Mouse (Mus musculus): Measurements from ENCODE around the gene Hrct1. TPM values are rescaled to one million over a fixed set of nuclear protein-coding genes. Genes with fewer than 3 reads are reported as not detected.

Hrct1 gene
- total and polyA plus RNA-seq, 3 experiments: 4.0 to 10.7 (median 4.7) TPM

GRCm38 (mm10) chr4:43738989-43739674 lies 12.1 kb downstream of the Hrct1 start:
- H3K4me1 ChIP-seq (ENCODE audit: control insufficient read depth, insufficient read depth, low read length): peaks cover 23% of the 10 kb centered on the region
- TF ChIP-seq CTCF (IDR thresholded peaks at IDR 0.05): no peak
- no peak for TF ChIP-seq EP300 (IDR thresholded peaks at IDR 0.05; ENCODE audit: insufficient read depth, low read depth, low read length)
- TF ChIP-seq POLR2A (IDR thresholded peaks at IDR 0.05; ENCODE audit: insufficient read depth, low read depth, low read length): no peak
- no peak overlapping the region for H3K4me3 ChIP-seq
- H3K79me2 ChIP-seq (replicated peaks; ENCODE audit: control insufficient read depth, insufficient read depth, low read length): no peaks in the 10 kb centered on the region
- intact Hi-C loops (cut with DNase I): no loop called here
- H3K27ac ChIP-seq: no peak overlapping the region
- H3K9ac ChIP-seq (ENCODE audit: low read depth, low read length): no peak overlapping the region
- H3K36me3 ChIP-seq (ENCODE audit: control insufficient read depth, insufficient read depth, low read length): no peaks in the 10 kb centered on the region; the same call in 1 of the 2 replicates
- WGBS: 69% methylated on average over 8 of the region's 8 CpGs
- DNase-seq: no peak
- H3K27me3 ChIP-seq (ENCODE audit: control insufficient read depth, insufficient read depth, low read length): no peaks in the 10 kb centered on the region

- WGBS: 50% methylated on average over 5 of the region's 5 CpGs
- Histone ChIP-seq H3K79me2 (replicated peaks; ENCODE audit: control insufficient read depth, insufficient read depth, low read length) (no peaks in the 10 kb centered on the region), H3K4me1 (ENCODE audit: control insufficient read depth, insufficient read depth, low read length) (peaks cover 11% of the 10 kb centered on the region), H3K9ac (ENCODE audit: low read depth, low read length) (no peak overlapping the region), H3K4me3 (no peak overlapping the region), H3K27ac (peak overlapping the region; percentile 56), H3K36me3 (ENCODE audit: control insufficient read depth, insufficient read depth, low read length) (no peaks in the 10 kb centered on the region; the same call in 1 of the 2 replicates), H3K27me3 (ENCODE audit: control insufficient read depth, insufficient read depth, low read length) (no peaks in the 10 kb centered on the region)
- intact Hi-C loops (cut with DNase I): loop anchor here (10.0 kb wide), 1 partner anchor 243 kb away; the partner anchor contains the start of gene Ccin
- TF ChIP-seq CTCF (IDR thresholded peaks at IDR 0.05) (no peak), POLR2A (IDR thresholded peaks at IDR 0.05; ENCODE audit: insufficient read depth, low read depth, low read length) (no peak), EP300 (IDR thresholded peaks at IDR 0.05; ENCODE audit: insufficient read depth, low read depth, low read length) (no peak)
- no peak for DNase-seq
These were observed 14.5 kb downstream of the Hrct1 start for GRCm38 (mm10) chr4:43741526-43741925.

GRCm38 (mm10) chr4:43742637-43743036 lies 15.6 kb downstream of the Hrct1 start:
- 49% methylated on average over 4 of the region's 4 CpGs for whole genome bisulfite sequencing
- no peaks in the 10 kb centered on the region for H3K79me2 ChIP-seq (replicated peaks; ENCODE audit: control insufficient read depth, insufficient read depth, low read length)
- peaks cover 6% of the 10 kb centered on the region for H3K4me1 ChIP-seq (ENCODE audit: control insufficient read depth, insufficient read depth, low read length)
- peak overlapping the region; percentile 56 for H3K27ac ChIP-seq
- intact Hi-C loops (cut with DNase I): loop anchor here (1.0 to 10.0 kb wide), 2 partner anchors 17 to 242 kb away; partner anchors contain the start of gene Ccin
- H3K36me3 ChIP-seq (ENCODE audit: control insufficient read depth, insufficient read depth, low read length): no peaks in the 10 kb centered on the region; the same call in 1 of the 2 replicates
- DNase-seq: no peak
- H3K9ac ChIP-seq (ENCODE audit: low read depth, low read length): no peak overlapping the region
- TF ChIP-seq POLR2A (IDR thresholded peaks at IDR 0.05; ENCODE audit: insufficient read depth, low read depth, low read length): no peak
- TF ChIP-seq EP300 (IDR thresholded peaks at IDR 0.05; ENCODE audit: insufficient read depth, low read depth, low read length): no peak
- no peak for TF ChIP-seq CTCF (IDR thresholded peaks at IDR 0.05)
- H3K4me3 ChIP-seq: no peak overlapping the region
- H3K27me3 ChIP-seq (ENCODE audit: control insufficient read depth, insufficient read depth, low read length): no peaks in the 10 kb centered on the region

GRCm38 (mm10) chr4:43743099-43743498 lies 16.1 kb downstream of the Hrct1 start:
- TF ChIP-seq EP300 (IDR thresholded peaks at IDR 0.05; ENCODE audit: insufficient read depth, low read depth, low read length) (no peak), CTCF (IDR thresholded peaks at IDR 0.05) (peak; percentile 76), POLR2A (IDR thresholded peaks at IDR 0.05; ENCODE audit: insufficient read depth, low read depth, low read length) (no peak)
- no peaks in the 10 kb centered on the region for H3K79me2 ChIP-seq (replicated peaks; ENCODE audit: control insufficient read depth, insufficient read depth, low read length)
- H3K27ac ChIP-seq: peak overlapping the region; percentile 56; the same call in 1 of the 2 replicates
- intact Hi-C loops (cut with DNase I): loop anchor here (1.0 to 10.0 kb wide), 2 partner anchors 18 to 242 kb away; partner anchors contain the start of gene Ccin
- WGBS: 22% methylated on average over 1 of the region's 1 CpGs
- H3K27me3 ChIP-seq (ENCODE audit: control insufficient read depth, insufficient read depth, low read length): no peaks in the 10 kb centered on the region
- DNase-seq: no peak
- peaks cover 4% of the 10 kb centered on the region for H3K4me1 ChIP-seq (ENCODE audit: control insufficient read depth, insufficient read depth, low read length)
- H3K36me3 ChIP-seq (ENCODE audit: control insufficient read depth, insufficient read depth, low read length): no peaks in the 10 kb centered on the region; the same call in 1 of the 2 replicates
- H3K4me3 ChIP-seq: no peak overlapping the region
- no peak overlapping the region for H3K9ac ChIP-seq (ENCODE audit: low read depth, low read length)

- no peak for TF ChIP-seq POLR2A (IDR thresholded peaks at IDR 0.05; ENCODE audit: insufficient read depth, low read depth, low read length)
- TF ChIP-seq CTCF (IDR thresholded peaks at IDR 0.05): peak; percentile 93
- DNase-seq: no peak
- Histone ChIP-seq H3K9ac (ENCODE audit: low read depth, low read length) (no peak overlapping the region), H3K4me1 (ENCODE audit: control insufficient read depth, insufficient read depth, low read length) (peaks cover 4% of the 10 kb centered on the region), H3K27ac (no peak overlapping the region), H3K79me2 (replicated peaks; ENCODE audit: control insufficient read depth, insufficient read depth, low read length) (no peaks in the 10 kb centered on the region), H3K36me3 (ENCODE audit: control insufficient read depth, insufficient read depth, low read length) (no peaks in the 10 kb centered on the region; the same call in 1 of the 2 replicates), H3K4me3 (no peak overlapping the region), H3K27me3 (ENCODE audit: control insufficient read depth, insufficient read depth, low read length) (no peaks in the 10 kb centered on the region)
- intact Hi-C loops (cut with DNase I): loop anchor here (1.0 to 10.0 kb wide), 2 partner anchors 116 to 240 kb away; partner anchors contain the start of gene Ccin
- WGBS: 10% methylated on average over 6 of the region's 6 CpGs
These were observed 18.2 kb downstream of the Hrct1 start for GRCm38 (mm10) chr4:43745187-43745586.

GRCm38 (mm10) chr4:43757213-43757612 lies 30.2 kb downstream of the Hrct1 start:
- Histone ChIP-seq H3K4me3 (no peak overlapping the region), H3K36me3 (ENCODE audit: control insufficient read depth, insufficient read depth, low read length) (no peaks in the 10 kb centered on the region), H3K79me2 (replicated peaks; ENCODE audit: control insufficient read depth, insufficient read depth, low read length) (no peaks in the 10 kb centered on the region), H3K27ac (peak overlapping the region; percentile 64), H3K4me1 (ENCODE audit: control insufficient read depth, insufficient read depth, low read length) (peaks cover 8% of the 10 kb centered on the region), H3K27me3 (ENCODE audit: control insufficient read depth, insufficient read depth, low read length) (no peaks in the 10 kb centered on the region), H3K9ac (ENCODE audit: low read depth, low read length) (no peak overlapping the region)
- intact Hi-C loops (cut with DNase I): no loop called here
- no peak for TF ChIP-seq EP300 (IDR thresholded peaks at IDR 0.05; ENCODE audit: insufficient read depth, low read depth, low read length)
- TF ChIP-seq POLR2A (IDR thresholded peaks at IDR 0.05; ENCODE audit: insufficient read depth, low read depth, low read length): peak; percentile 39; the same call in 1 of the 2 replicates
- 9% methylated on average over 6 of the region's 6 CpGs for WGBS
- DNase-seq: peak in 1 of 2 experiments; percentile 45

Data from heart, adult 2 months (tissue).